Mouse (Mus musculus): ENCODE data around the gene Psmd11.
A peak's percentile ranks its signal among the peaks of the same experiment; 100 is the strongest.
"Not testable (repeated sequence)": the region's sequence is repeated elsewhere in the genome, so short reads cannot be mapped to it uniquely, and the experiment has no call there.

Gene Psmd11

GRCm38 (mm10) chr11:80426029-80426813 is 2.2 kb upstream of the Psmd11 start:
- DNase-seq (ENCODE audit: extremely low spot score, low spot score): not testable (repeated sequence)

- DNase-seq (ENCODE audit: extremely low spot score, low spot score): peak; percentile 61
These were observed 627 bp downstream of the Psmd11 start for GRCm38 (mm10) chr11:80429009-80429475.

- no peak for DNase-seq (ENCODE audit: extremely low spot score, low spot score)
These were observed 1.2 kb downstream of the Psmd11 start for GRCm38 (mm10) chr11:80429500-80430166.

- DNase-seq (ENCODE audit: extremely low spot score, low spot score): no peak
These were observed 2.0 kb downstream of the Psmd11 start for GRCm38 (mm10) chr11:80430366-80430910.

- DNase-seq (ENCODE audit: extremely low spot score, low spot score): no peak
These were observed 18.5 kb downstream of the Psmd11 start for GRCm38 (mm10) chr11:80446916-80447315.

GRCm38 (mm10) chr11:80449859-80450258 is 21.4 kb downstream of the Psmd11 start:
- DNase-seq (ENCODE audit: extremely low spot score, low spot score): no peak

- no peak for DNase-seq (ENCODE audit: extremely low spot score, low spot score)
These were observed 23.8 kb downstream of the Psmd11 start for GRCm38 (mm10) chr11:80452242-80452641.

GRCm38 (mm10) chr11:80453198-80453597 is 24.8 kb downstream of the Psmd11 start:
- DNase-seq (ENCODE audit: extremely low spot score, low spot score): no peak

GRCm38 (mm10) chr11:80463605-80464130 is 35.3 kb downstream of the Psmd11 start:
- not testable (repeated sequence) for DNase-seq (ENCODE audit: extremely low spot score, low spot score)

- DNase-seq (ENCODE audit: extremely low spot score, low spot score): no peak
These were observed 43.6 kb downstream of the Psmd11 start for GRCm38 (mm10) chr11:80471836-80472605.

GRCm38 (mm10) chr11:80474175-80474691 is 45.8 kb downstream of the Psmd11 start:
- no peak for DNase-seq (ENCODE audit: extremely low spot score, low spot score)

GRCm38 (mm10) chr11:80474846-80475245 is 46.4 kb downstream of the Psmd11 start:
- DNase-seq (ENCODE audit: extremely low spot score, low spot score): no peak

- no peak for DNase-seq (ENCODE audit: extremely low spot score, low spot score)
These were observed 47.1 kb downstream of the Psmd11 start for GRCm38 (mm10) chr11:80475544-80475943.

GRCm38 (mm10) chr11:80476222-80477189 is 48.1 kb downstream of the Psmd11 start, which contains the start of gene Cdk5r1:
Gene Cdk5r1, plus strand, starts transcription at chr11:80477023.
- peak; percentile 91 for DNase-seq (ENCODE audit: extremely low spot score, low spot score)

- DNase-seq (ENCODE audit: extremely low spot score, low spot score): peak; percentile 61
These were observed 49.2 kb downstream of the Psmd11 start for GRCm38 (mm10) chr11:80477341-80478199.

GRCm38 (mm10) chr11:80478694-80479412 is 50.4 kb downstream of the Psmd11 start:
- no peak for DNase-seq (ENCODE audit: extremely low spot score, low spot score)

- no peak for DNase-seq (ENCODE audit: extremely low spot score, low spot score)
These were observed 51.0 kb downstream of the Psmd11 start for GRCm38 (mm10) chr11:80479425-80479824.

All from neural tube, embryonic 10.5 days (tissue).